Mouse (Mus musculus) mature B cell (primary cell): ENCODE measurements around the gene St3gal5.
"Not testable (repeated sequence)": the region's sequence is repeated elsewhere in the genome, so short reads cannot be mapped to it uniquely, and the experiment has no call there.

Source experiments
- in situ Hi-C: fragments of 300-500 bp; cut with MboI; formaldehyde crosslinking; loops from 2 replicates; pipeline ENCODE4 v1.14.3; 2019

The St3gal5 gene

DNA sequence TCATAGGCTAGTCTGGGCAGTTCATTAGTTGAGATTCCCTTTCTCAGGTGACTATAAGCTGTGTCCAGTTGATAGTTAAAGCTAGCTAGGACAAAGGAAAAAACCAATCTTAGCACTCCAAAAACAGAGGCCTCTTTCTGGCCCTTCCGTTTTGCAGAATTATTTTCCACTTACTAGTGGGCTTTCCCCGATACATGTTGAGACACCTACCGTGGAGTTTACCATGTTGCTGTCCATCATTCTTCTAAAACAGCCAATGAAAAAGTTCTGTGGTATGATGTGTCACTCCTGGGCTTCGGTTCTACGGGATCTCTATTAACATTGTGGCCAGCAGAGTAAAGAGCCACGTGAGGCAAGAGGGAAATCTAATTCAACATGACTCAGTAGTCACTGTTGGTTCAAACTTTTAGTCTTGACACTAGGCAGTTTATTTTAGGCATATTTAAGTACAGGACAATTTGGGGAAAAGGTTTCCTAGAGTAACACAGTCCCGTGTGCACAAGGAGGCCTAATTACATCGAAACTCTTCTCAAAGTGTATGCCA lies 35.4 kb downstream of the St3gal5 start:
- in situ Hi-C loops = no loop called here

DNA sequence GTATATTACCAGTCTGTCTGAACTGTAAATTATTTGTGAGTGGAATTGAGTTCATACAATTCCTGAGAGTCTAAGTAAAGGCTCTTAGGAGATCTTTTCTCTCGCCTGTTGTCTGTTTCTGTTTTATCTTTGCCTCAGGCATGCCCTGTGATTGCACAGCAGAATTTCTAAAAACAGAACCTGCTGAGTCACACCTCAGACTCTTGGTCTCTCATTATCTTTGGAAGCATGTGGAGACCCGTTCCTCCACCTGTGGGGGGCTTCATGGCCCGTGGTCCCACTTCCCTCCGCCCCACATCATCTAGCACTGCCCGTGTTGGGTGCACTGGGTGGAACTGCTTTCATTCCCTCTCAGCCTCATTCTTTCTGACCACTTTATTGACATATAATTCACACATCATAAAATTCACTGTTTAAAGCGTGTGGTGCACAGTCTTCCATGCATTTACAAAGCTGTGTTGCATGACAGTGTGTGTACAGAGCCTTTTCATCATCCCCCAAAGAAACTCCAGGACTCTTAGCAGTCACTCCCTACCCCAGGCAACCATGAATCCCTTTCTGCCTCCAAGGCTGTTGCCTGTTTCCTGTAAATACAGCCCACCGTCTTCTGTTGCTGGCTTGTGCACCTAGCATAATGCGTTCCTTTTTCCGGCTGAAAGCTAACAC lies 37.6 kb downstream of the St3gal5 start:
- in situ Hi-C loops = no loop called here

DNA sequence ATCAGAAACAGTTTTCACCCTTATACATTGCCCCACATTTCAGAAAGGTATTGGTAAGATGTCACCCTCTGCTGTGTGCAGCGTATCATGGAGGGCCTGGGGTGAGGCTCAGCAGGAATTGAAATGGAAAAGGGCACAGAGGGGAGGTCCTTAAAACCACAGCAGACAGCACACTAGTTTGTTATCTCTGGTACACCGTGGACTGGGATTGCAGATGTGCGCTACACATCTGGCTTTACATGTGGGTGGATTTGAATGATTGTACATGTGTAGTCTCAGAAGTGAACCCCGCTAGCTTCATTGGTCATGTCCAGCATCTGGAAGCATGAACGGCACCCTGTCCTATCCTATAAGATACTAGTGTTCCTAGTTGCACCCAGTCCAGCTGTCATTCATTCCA lies 38.6 kb downstream of the St3gal5 start:
- in situ Hi-C loops = no loop called here

DNA sequence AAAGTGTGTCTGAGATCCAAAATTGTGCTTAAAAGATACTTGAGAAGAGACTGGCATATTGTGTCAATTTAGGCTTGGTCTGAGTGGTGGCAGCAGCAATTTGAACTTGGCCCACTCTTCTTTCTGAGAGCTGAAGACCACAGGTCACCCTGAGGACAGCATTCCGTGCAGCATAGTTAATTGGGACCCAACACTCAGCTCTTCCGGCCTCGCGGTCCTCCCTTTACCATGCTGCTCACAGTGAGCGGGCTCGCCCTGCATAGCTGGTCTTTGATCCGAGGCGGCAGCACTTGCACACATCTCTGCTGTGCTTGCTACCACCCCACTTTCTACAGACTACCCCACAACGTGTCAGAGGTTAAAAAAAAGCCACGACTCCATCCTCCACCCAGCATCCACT lies 39.2 kb downstream of the St3gal5 start:
- in situ Hi-C loops = no loop called here

DNA sequence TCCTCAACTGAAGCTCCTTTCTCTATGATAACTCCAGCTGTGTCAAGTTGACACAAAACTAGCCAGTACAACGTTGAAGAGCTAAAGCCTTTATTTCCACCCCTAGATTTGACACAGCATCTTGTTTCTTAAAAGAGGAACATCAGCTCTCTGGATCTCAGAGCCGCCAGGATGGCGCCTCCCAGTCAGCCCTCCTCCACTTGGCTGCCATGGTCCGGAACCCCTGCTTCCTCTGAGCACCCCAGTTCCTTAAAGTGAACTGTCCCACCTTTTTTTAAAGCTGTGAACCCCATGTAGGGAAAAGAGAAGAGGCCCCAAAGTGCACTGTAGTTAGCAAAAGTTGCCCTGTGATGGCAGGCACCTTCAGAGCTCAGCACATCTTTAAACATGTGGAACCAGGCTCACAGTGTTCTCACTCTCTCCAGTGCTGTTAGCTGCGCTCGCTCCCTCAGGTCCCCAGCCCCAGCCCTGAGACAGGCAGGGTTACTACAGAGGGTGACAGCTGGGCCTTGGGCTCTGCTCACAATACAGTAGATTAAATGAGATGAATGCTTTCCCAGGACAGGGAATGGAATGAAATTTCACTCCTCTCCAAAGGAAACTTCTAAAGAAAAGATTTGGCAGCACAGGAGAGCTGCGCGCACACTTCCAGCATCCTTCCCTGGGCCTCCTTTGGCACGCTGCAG lies 42.3 kb downstream of the St3gal5 start:
- in situ Hi-C loops = no loop called here

DNA sequence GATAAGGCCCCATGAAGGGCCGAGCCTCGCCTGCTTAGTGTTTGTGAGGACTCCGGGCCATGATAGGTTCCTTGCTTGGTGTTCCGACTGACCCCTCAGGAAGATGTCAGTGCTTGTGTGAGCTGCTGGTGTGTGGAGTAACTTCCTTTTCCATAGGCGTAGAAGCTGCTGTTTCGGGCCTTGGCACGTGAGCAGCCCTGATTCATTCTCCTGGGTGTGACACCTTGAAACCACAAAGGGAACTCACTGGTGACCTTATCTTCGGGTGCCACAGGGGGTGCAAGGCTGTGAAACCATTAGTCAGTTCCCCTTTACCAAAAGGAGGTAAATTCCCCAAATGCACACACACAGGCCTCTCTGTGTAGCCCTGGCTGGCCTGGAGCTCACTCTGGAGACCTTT lies 43.0 kb downstream of the St3gal5 start:
- in situ Hi-C loops = no loop called here

DNA sequence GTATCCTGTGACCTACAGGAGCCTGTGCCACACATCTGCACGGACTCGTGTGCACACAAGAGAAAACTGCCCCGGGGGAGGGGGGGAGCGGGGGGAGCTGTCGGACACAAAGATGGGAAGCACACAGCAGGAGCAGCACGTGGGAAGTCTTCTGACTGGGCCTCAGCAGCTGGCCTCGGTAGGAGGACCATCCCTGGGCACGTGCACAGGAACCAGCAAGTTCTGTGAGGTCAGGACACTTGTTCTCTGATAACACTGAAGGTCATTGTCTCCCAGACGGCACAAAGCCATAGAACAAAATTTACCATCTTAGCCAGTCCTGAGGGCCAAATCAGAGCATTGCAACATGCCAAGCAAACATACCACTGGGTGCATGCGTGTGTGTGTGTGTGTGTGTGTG lies 43.8 kb downstream of the St3gal5 start:
- in situ Hi-C loops = no loop called here

DNA sequence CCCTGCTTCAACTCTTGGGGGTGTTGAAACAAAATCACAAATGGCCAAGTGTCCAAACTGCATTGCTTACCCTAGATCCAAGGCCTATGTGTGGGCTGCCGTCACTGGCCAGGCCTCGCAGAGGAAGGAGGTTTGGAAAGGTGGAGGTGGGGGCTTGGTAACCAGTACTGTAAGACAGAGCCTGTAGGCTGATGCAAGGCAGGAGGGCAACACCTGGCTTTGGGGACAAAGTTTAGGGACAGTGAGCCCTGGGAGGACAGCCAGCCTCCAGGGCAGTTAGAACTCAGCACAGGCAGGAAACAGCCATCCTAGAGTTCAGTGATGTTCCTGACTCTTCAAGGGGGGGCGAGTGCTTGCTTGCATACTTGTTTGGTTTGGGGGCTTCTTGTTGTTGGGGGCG lies 45.2 kb downstream of the St3gal5 start:
- in situ Hi-C loops = no loop called here

DNA sequence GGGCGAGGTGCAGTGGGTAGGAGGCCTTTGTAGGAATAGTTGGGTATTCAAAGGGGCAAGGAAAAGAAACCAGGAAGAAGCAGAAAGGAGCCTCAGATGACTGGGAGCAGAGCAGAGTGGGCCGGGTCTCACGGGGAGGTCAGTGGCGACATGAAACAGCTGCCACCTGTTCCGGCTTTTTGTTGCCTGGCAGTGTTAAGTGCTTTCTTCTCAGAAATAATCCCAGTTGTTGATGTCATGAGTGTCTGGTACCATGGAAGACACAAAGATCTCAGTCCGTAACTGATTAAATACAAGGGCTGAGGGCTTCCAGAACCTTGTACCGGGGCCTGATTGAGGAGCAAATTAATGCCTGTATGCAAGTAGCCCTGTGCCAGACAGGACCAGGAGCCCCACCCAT lies 47.0 kb downstream of the St3gal5 start:
- in situ Hi-C loops = no loop called here

DNA sequence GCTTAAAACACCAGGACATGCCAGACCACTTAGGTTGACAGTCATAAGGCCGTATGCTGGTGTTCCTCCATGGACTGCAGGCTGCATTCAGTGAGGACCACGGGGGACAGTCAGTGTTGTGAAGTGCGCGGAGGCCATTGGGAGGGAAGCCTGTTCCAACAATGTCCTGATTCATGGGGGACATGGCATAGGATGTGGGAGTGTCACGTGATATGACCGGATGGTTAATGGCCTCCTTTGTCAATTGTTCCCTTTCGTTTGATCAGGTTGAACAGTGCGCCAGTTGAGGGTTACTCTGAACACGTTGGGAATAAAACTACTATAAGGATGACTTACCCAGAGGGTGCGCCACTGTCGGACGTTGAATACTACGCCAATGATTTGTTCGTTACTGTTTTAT lies 49.4 kb downstream of the St3gal5 start:
- in situ Hi-C loops = no loop called here

DNA sequence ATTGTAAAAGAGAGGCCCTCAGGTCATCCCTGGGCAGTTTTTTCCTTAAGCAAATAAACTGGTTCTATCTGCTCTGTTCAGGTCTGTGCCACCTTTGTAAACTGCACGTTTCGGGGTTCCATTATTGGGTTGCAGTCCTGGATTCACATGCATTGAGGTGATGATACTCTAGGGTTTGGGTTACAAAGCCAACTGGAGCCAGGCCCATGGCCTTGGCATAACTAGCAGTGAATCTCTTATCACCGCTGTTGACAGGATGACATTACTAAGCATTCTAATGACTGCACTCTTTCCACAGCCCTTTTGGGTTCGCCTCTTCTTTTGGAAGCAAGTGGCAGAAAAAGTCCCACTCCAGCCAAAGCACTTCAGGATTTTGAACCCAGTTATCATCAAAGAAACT lies 51.3 kb downstream of the St3gal5 start:
- in situ Hi-C loops = no loop called here

DNA sequence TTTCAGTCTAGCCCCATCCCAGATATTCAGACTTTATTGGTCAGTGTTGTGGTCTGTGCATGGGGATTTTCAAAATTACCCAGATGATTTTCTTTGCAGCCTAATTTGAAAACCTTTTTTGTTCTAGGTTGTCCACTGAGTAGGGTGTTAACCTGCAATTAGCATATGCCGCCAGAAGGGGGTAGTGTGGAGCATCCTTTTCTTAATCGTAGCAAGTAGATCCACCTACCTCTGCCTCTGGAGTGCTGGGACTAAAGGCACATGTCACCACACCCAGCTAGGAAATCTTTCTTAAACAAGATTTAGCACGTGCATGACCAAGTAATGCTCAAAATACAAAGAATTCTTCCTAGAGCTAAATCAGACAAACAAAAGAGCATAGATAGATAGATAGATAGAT lies 52.4 kb downstream of the St3gal5 start:
- in situ Hi-C loops = no loop called here

DNA sequence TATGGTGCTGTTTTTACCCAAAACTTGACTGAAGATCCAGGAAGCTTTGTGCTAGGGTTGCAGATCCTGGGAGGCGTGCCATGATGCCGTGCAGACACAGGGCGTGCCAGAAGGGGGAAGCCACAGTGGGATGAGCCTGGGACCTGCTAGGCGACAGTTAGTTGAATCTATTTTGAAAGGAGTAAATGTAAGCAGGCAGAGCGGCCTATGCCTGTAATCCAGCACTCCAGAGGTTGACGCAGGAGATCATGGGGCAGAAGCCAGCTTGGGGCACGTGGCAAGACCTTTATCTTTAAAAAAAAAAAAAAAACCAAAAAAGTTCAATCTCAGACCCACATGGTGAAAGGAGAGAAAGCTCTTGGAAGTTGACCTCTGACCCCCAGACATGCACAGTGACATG lies 55.3 kb downstream of the St3gal5 start:
- in situ Hi-C loops = no loop called here

DNA sequence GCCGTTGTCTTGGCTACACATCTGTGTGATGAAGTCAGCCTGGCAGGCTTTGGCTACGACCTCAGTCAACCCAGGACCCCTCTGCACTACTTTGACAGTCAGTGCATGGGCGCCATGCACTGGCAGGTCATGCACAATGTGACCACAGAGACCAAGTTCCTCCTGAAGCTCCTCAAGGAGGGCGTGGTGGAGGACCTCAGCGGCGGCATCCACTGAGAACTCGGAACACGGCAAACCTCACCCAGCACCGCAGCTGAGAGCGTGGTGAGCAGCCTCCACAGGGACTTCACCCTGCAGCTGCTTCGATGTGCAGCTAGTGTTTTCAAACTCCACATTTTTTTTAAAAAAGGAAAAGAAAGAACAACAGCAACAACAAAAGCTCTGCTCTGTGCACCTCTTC lies 56.1 kb downstream of the St3gal5 start:
- in situ Hi-C loops = no loop called here

DNA sequence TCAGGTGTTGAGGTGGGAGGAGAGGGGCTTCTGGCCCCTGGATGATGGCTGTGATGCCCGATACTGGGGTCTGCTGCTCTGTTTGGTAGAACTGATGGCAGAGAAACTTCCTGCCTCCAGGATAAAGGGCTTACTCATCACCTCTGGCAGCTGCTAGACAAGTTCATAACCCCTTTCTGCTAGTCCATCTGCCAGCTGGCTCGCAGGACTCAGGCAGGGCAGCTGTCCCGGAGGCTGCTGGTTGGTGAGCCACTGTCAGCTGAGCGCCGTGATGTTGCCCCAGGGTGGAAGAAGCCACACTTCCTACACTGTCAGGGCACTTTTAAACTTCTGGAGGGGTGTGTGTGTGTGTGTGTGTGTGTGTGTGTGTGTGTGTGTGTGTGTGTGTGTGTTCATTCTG lies 56.6 kb downstream of the St3gal5 start:
- in situ Hi-C loops = not testable (repeated sequence)

DNA sequence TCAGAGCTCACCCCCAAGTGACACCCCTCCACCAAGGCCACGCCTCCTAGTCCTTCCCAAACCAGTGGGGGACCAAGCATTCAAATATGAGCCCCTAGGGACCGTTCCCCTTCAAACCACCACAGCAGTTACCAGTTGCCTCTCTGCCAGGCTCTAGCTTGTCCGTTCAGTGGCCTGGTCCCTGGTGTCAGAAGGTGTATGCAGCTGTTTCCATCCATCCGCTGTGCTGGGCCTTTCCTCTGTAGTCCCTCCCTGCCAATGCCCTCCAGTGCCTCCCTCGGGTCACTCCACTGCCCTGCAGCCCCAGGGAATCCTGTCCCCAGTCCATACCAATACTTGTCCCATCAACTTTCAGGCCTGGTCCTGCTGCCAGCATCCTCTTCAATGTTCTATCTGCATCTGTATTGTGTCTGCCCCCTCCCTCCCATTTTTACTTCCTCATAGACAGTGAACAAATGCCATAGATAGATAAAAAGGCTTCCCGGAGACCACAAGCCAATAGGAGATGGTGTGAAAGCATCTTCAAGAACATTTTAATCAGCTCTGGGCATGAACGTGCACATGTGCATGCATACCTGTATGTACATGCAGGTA lies 57.6 kb downstream of the St3gal5 start:
- in situ Hi-C loops = no loop called here

DNA sequence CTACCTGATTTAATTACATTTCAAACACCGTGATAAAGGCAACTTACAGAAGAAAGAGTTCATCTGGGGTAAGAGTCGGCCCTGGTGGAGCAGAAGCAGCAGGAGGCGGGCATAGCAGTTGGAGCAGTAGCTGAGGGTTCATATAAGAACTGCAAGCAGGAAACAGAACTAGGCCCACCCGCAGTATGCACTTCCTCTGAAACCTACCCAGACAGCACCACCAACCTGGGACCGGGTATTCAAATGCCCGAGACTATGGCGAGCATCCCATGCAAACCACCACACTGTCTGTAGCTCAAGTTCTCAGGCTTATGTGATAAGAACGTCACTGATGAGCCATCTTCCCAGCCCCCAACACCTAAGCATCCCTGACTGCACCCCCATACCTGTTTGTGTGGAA lies 58.3 kb downstream of the St3gal5 start:
- in situ Hi-C loops = no loop called here

DNA sequence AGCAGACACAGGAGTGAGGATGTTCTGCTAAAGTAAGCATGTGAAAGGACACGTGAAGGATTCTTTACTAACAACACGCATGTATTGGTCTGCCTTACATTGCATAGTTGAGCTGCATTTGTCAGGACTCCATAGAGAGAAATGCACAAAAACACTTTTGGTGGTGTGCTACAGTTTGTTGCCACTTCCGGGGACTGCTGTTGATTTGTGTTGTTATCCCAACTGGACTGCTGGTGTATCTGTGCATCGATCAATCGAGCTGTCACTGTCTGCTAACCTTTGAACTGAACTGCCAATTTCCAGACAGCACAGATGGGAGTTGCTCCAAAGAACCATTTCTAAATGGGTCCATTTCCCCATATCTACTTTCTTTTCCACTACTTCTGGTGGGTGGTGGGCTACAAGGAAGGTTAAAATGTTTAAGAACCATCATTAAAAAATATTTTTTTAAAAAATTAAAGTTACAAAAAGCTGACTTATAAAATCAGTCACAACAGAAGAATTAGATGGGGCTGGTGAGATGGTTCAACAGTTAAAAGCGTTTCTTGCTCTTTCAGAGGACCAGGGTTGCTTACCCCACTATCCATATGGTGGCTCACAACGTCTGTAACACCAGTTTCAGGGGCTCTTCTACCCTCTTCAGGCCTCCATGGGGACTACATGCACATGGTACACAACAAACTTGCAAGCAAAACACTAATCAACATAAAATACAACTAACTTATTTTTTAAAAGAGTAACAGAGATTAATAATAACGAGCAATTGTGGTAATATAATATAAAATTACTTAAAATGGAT lies 61.8 kb downstream of the St3gal5 start:
- in situ Hi-C loops = no loop called here

DNA sequence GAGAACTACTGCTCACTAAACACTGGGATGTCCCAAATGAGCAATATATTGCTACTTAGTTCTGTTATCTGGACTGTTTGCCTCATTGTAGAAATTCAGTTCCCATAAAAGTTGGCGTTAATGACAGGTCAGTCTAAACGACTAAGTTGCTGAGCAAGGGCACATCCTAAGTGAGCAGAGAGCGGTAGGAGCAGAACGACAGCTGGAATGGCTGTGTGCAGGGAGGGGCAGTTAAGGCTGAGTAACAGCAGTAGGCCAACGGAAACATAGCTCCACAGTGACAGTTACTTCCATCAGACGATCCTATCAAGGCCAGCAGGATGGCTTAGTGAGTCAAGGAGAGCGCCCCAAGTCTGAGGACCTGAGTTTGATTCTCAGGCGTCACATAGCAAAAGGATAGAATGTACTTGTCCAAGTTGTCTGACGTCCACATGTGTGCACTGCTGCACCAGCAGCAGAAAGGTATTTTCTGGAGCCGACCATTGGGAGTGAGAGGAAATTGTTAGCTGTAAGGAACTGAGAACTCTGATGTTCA lies 62.5 kb downstream of the St3gal5 start:
- in situ Hi-C loops = loop anchor here (10.0 kb wide), 1 partner anchor 295 kb away; no protein-coding TSS in a partner anchor

DNA sequence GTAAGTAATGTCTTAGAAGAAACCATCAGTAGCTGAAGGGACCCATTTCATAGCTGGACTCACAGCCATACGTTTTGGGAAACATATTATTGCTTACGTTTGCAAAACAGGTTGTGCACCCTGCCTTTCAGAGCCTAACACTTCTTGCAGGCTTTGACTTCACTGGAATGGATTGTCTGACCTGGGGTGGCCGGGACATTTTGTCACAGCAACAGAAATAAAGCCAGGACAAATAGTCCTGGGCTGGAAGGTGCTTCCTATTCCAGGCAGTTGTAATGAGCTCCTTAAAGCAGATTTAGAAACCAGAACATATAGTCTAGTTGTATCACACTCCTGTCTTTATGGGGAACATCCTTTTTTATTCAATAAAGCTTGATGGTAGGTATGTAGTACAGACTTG lies 63.6 kb downstream of the St3gal5 start:
- in situ Hi-C loops = loop anchor here (10.0 kb wide), 1 partner anchor 296 kb away; no protein-coding TSS in a partner anchor

DNA sequence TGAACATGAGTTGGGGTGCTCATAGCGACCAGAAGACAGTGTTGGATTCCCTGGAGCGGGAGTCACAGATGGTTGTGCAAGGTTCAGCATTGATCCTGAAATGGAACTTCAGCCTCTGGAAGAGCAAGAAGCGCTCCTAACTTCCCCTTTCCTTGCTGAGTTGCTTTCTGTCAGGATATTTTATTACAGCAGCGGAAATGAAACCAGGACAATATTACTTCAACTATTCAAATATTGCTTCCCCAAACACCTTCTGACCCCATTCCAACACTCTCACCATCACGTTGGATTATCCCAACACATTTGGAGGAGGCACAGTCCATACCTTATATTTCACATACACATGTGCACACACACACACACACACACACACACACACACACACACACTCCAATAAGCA lies 64.4 kb downstream of the St3gal5 start:
- in situ Hi-C loops = loop anchor here (10.0 kb wide), 1 partner anchor 297 kb away; no protein-coding TSS in a partner anchor
